Mouse (Mus musculus) embryonic fibroblast, embryonic 13.5 days (primary cell): Measurements from ENCODE around the gene Ston2.

Experiments used
- CTCF ChIP-seq: IDR thresholded peaks from 2 replicates; pipeline ENCODE4 v1.5.1; 2011; ENCODE audit warnings: mild to moderate bottlenecking, control low read depth, low read length, moderate library complexity, borderline replicate concordance; ENCODE audit not compliant: insufficient read depth
- POLR2A ChIP-seq: IDR thresholded peaks from 2 replicates; pipeline ENCODE4 v1.6.1; 2011; ENCODE audit warnings: low read depth, mild to moderate bottlenecking, control low read depth, low read length, moderate library complexity

GRCm38 (mm10) chr12:91754606-91755005, 33.6 kb downstream of the Ston2 start:
- TF ChIP-seq CTCF (no peak), POLR2A (no peak)
